Mouse (Mus musculus) bone marrow, adult 2 months (tissue): ENCODE data around the gene Cd302.

Source experiments
- CTCF ChIP-seq: fragments of 200-500 bp; IDR thresholded peaks from 2 replicates; pipeline ENCODE4 v1.5.1; 2011; ENCODE audit warnings: low read length, control low read depth; ENCODE audit not compliant: control insufficient read depth, insufficient read depth
- POLR2A ChIP-seq: fragments of 200-500 bp; IDR thresholded peaks from 2 replicates; pipeline ENCODE4 v1.6.1; 2011; ENCODE audit warnings: low read depth, mild to moderate bottlenecking, control low read depth, low read length, borderline replicate concordance; ENCODE audit not compliant: control insufficient read depth

DNA sequence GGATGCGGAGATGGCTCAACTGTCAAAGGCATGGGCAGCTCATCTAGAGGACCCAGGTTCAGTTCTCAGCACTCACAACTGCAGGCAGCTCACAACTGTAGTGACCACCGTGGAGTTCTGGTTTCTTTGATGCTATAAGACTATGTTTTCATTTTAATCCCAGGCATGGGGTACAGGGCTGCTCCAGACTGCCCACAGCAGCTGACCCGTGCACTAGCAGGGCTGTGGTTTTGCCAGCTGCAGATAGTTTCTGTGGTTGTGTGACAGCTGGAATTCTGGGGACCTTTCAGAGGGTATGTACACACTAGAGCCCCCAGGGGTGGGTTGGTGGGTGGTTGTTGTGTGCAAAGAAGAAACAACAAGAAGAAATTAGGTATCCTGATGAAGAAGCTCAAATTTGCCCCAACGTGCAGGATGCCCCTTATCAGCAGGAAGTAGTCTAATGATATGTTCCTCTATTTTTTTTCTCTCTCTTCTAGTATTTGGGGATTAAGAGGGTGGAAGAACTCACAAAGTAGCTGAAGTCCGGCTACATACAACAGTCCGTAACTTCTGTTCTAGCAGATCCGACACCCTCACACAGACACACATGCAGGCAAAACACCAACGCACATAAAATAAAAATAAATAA lies 81.3 kb downstream of the Cd302 start:
- no peak for TF ChIP-seq CTCF
- TF ChIP-seq POLR2A, result no peak
